Mouse (Mus musculus): ENCODE measurements around the gene Nck1.

DNA sequence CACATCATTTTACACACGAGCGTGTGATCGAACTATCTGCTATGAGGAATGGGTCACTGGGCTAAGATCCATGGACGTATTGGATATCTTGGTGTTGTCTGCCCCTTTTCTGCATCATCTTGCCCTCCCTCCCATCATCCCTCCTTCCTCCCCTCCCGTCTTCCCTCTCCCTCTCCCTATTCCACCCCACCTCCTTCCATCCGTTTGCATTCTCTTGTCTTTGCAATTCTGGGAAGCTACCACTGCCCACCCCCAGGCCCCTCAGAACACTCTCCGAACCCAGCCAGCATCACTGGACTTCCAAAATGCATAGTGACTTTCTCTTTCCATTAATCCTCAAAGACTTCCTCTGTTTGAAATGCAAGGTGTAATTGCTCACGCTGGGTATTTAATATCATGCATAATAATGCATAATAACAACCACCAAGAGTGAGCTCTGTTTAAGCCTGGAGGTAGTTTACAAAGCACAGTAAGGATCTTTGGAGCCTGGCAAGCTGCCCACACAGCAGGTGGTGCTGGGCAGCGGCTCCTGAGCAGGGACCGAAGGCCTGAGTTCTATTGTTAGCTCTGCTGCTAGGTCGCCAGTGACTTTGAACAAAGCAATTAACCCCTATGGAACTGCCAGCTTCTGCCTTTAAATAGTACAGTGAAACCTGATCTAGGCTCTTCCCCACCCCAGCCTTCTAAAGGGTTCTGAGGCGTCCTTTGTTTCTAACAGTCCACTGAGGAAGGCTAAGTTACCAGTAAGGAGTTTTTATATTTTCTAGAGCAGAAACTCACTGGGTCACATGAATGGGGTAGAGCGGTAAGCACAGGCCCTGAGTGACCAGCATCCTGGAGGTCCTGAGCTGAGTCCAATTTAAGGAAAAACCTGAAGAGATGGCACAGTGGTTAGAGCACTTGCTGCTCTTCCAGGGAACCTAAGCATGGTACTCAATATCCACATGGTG lies 35.9 kb upstream of the Nck1 start:
- no peak for TF ChIP-seq HCFC1 (IDR thresholded peaks at IDR 0.05; ENCODE audit: borderline replicate concordance, insufficient read depth, low read length)
- no peak for TF ChIP-seq ZNF384 (IDR thresholded peaks at IDR 0.05; ENCODE audit: low read depth, low read length)
- no peak for TF ChIP-seq ZC3H11A (IDR thresholded peaks at IDR 0.05; ENCODE audit: borderline replicate concordance, low read depth, low read length)
- TF ChIP-seq CHD2 (IDR thresholded peaks at IDR 0.05; ENCODE audit: low read depth, low read length) = no peak
- no peak for TF ChIP-seq MAFK (IDR thresholded peaks at IDR 0.05; ENCODE audit: insufficient read depth, low read depth, low read length)

All from ES-E14 (cell line).